Mouse (Mus musculus) fibroblast of lung, adult 2 months (primary cell): Measurements from ENCODE around the gene Myoz1.
"Not testable (repeated sequence)": the region's sequence is repeated elsewhere in the genome, so short reads cannot be mapped to it uniquely, and the experiment has no call there.

Source experiments
- DNase-seq: peaks from one replicate; pipeline ENCODE4 v3.0.0-alpha.2; 2011; ENCODE audit warnings: low read depth

Myoz1 gene

DNA sequence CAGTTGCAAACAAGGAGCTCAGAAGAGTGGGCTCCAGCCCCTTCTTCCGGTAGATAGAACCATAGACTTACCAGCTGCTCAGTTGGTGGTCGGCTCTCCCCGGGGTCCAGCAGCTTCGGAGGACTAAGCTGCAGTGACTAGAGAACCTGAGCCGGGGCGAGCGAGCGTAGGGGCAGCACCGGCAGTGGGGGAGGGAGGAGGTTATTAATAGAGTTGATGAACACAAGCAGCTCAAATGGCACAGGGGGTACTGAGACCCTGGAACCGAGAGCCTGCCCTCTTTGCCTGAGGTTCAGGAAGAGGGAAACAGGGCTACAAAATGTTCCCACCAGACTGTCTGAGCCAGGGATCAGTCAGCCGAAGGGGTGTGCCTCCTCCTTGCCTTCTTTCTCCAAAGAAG is at the start of gene Myoz1:
Myoz1 (minus strand) TSS at position 180 of the 400 bp plus-strand sequence.
- no peak for DNase-seq

DNA sequence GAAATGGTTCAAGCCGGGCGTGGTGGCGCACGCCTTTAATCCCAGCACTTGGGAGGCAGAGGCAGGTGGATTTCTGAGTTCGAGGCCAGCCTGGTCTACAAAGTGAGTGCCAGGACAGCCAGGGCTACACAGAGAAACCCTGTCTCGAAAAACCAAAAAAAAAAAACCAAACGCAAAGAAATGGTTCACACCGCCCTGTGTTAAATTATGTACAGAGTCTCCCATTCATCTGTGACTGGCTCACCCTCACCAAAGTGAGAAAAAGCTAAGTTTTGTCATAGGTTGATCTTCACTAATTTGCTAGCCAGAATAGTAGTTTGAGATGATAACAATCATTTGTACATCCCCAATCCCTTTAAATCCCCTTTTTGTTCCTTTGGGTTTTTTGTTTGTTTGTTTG is 47.1 kb upstream of the Myoz1 start:
- DNase-seq: not testable (repeated sequence)

DNA sequence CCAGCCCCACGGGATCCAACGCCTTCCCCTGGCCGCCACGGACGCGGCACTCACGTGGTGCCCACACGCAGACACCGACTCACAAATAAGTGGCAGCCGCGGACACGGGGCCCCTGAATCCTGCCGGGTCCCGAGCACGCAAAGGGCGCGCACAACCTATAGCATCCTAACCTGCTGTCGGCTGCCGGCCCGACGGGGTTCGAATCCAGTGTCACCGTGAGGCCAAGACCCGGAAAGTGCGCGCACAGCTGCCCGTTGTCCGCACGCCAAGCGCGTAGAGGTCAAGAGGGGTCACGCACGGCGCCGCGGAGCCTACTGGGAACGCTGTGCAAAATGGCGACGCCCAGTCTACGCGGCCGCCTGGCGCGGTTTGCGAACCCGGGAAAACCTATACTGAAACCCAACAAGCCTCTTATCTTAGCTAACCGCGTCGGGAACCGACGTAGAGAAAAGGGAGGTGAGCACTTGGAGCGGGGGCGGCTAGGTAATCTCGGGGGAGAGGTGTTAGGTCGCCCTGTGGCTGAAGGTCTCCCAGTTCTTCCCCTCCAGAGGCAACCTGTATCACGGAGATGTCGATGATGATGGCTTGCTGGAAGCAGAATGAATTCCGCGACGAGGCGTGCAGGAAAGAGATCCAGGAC is 46.5 kb upstream of the Myoz1 start, which contains the start of gene Chchd1:
Chchd1 (plus strand) TSS at position 266 of the 641 bp plus-strand sequence.
- peak; percentile 56 for DNase-seq

DNA sequence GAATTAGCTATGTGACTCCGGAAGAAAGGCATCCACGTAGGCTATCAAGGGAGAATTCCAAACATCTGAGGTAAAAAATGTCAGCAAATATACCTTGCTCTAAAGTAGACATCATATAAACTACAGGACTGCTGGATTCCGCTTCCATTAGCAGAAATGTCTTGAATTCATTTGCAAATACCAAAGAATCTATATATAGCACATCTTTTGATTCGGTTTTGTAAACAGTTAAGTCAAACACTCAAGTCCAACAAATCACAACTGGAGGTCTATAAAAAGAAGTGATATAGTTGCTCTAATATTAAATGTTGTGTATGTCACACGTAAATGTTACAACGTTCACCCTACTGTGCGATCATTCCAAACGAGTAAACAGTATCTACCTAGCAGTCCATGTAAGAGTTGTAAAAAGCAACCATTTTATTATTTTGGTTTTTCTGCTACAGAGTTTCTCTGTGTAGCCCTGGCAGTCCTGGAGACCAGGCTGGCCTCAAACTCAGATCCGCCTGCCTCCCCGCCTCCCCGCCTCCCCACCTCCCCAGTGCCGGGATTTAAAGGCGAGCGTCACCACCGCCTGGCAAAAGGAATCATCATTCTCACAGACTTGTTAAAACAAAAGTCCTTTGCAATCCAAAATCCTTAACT is 45.9 kb upstream of the Myoz1 start:
- no peak for DNase-seq

DNA sequence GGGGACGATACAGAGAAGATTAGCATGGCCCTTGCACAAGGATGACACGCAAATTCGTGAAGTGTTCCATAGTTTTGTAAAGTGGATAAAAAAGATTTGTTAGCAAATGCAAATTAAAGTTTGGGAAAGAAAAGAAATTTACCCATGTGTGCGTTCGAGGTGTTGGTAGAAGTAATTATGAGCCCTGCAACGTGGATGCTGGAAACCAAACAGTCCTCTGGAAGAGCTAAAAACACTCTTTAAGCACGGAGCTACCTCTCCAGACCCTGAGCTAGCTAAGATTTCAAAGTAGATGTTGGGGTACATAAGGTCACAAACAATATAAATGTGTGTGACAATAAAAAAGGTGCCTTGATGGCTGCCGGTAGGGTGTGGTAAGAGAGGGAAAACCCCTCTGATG is 45.2 kb upstream of the Myoz1 start:
- no peak for DNase-seq

DNA sequence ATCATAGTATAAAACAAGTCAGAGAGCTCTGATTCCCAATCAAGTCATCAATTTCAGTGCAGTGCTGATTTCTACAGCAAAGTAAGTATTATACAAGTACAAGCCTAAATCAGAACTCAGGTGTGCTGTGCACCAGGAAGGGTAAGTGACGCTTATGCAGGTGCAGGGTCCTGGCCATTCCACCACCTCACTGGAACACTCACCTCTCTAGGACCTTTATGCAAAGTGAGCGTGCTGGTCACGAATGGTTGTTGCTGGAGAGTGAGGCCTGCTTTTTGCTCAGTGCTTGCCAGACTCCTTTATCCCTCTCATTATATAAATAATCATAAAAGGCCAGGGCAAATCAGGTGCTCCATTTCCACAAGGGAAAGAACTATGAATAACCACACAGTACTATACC is 44.0 kb upstream of the Myoz1 start:
- no peak for DNase-seq

DNA sequence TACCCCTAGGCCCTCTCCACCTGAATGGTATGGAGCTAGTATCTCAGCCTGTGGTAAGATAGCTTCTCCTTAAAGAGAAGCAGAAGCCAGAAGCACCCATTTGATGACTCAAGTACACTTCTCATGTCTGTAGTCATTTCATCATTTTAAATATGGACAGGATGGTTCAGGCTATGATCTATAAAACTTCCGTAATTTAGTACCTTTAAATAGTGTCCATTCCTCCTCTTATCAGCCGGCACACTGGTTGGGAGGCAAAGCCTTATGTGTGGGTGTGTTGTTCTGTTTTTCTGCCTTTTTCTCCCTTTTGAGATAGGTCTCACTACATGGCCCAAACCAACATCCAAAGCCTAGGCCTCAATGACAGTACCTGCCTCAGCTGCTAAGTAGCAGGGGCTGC is 42.2 kb upstream of the Myoz1 start:
- no peak for DNase-seq

DNA sequence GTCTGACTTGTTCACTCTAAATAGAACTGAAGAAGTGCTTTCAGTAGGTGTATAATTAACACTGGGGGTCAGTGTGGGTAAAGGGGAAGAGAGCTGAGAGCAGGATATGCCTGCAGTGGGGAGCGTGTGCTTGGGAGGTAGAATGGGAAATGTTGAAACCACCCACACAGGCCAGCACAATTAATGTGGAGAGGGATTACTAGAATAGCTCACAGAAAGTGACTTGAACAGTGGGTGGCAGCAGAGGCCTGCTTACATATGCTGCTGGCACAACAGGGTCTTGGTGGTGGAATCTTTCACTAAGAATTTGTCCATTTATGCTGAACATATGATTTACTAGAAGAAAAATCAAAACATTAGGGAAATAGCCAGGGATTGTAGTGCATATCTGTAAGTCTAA is 40.6 kb upstream of the Myoz1 start:
- DNase-seq: no peak

DNA sequence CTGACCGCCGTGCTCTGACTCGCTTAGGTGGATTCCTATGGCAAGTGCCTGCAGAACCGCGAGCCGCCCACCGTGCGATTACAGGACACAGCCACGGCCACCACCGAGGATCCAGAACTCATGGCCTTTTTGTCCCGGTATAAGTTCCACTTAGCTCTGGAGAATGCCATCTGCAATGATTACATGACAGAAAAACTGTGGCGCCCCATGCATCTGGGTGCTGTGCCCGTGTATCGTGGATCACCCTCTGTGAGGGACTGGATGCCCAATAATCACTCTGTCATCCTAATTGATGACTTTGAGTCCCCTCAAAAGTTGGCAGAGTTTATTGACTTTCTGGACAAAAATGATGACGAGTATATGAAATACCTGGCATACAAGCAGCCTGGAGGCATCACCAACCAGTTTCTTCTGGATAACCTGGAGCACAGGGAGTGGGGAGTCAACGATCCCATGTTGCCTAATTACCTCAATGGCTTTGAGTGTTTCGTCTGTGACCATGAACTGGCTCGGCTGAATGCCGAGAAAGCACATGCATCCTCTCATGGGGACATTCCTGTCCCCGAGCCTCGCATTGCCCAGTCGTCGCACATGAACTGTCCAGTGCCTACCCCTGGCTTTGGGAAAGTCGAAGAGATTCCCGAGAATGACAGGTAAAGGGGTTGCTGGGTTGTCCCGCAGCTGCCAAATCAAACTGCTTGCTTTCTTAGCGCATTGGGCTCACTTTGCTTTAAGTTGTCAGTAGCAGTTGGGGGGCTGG is 39.6 kb upstream of the Myoz1 start:
- DNase-seq: no peak

DNA sequence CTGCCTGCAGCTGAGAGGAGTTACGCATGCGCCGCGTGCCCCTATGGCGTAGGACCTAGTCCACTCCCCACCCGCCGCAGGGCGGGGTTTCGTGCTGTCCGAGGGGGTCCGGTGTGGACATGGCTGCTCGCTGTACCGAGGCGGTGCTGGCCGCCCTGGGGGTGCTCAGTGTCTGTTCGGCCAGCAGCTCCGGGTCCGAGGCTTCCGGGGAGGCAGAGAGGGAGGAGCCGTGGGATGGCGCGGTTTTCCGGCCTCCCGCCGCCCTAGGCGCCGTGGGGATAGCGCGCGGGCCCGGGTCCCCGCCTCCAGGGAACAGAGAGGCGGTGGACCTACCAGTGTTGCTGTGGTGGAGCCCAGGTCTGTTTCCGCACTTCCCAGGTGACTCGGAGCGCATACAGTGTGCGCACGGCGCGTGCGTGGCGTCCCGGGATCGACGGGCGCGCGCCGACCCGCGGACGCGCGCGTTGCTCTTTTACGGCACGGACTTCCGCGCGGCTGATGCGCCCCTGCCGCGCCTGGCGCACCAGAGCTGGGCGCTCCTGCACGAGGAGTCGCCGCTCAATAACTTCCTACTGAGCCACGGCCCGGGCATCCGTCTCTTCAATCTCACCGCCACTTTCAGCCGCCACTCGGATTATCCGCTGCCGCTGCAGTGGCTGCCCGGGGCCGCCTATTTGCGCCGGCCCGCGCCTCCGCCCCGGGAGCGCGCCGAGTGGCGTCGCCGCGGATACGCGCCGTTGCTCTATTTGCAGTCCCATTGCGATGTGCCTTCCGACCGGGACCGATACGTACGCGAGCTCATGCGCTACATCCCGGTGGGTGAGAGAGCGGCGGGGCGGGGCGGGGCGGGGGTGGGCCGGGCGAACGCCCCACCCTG is 38.8 kb upstream of the Myoz1 start, which contains the start of gene Fut11:
Fut11 (plus strand) TSS at position 85 of the 877 bp plus-strand sequence.
- no peak for DNase-seq

DNA sequence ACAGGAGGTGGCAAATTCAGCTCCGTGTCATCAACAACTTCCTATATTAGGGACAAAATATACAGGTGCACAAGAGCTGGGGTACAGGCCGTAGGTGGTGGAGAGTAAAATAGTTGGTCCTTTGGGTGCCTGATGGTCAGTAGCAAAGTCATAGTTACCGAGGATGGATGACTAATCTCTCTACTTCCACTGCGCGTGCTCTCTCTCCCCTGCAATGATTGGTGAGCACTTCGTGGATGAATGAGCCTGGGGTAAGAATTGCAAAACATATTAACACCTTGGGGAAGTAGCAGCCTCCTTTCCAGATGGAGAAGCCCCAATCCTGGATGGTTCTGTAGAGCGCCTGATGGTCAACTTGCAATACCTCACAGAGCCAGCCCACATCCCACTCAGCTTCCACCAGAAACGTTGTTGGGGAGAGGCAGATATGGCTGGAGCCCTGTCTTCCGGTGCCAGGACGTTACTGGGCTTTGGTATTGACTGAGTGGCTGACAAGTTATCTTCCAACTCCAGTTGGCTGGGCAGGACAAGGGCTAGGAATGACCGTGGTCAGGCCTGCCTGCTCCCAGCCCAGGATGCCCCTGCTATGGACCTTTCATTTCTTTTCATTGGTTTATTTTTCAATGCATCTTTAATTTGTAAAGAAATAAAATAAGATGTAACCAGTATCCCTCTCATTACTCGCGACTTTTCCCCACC is 38.0 kb upstream of the Myoz1 start:
- DNase-seq: no peak

DNA sequence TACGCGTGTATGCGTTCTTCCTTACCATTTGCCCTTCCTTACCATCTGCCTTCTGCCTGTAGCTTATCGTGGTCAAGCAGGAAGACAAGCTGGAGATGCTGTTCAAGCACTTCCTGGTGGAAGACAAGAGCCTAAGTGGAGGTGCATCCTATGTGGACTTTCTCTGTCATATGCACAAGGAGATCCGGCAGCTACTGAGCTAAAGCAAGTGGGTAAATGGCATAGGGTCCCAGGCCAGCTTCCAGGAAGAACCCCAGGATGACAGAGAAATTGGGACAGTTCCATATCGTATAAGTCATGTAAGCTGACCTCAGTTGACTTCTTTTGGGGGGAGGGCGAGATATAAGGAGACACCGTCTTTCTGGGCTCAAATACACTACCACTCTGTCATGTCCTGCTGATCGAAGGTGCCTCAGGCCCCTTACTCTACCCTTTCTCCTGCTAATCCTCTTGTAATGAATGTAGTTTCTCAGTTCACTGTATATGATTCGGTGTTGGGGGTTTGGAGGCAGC is 37.3 kb upstream of the Myoz1 start:
- no peak for DNase-seq

DNA sequence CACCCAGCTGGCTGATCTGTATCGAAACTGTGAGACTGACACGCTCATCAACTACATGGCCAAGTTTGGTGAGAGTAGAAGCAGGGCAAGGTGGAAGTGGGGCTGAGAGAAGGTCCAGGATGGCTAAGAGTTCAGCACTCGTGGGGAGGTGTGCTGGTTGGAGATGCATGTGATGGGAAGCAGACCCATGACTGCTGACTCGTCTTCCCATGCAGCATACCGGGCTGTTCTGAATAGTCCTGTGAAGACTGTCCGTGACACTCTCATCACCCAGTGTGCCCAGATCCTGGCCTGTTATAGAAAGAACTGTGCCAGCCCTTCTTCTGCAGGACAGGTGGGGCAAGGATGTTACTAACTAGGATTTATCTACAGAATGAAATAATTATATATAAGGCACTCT is 35.4 kb upstream of the Myoz1 start:
- DNase-seq: no peak

DNA sequence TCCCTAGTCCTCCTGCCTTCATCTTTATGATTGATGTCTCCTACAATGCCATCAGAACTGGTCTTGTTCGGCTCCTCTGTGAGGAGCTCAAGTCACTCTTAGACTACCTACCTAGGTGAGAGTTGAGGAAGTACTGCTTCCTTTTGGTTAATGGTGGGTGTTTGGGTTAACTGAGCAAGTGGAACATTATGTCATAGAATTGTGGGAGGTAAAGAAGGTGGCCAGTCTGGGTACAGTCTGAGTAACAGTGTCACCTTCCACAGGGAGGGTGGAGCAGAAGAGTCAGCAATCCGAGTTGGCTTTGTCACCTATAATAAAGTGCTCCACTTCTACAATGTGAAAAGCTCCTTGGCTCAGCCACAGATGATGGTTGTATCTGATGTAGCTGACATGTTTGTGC is 32.7 kb upstream of the Myoz1 start:
- no peak for DNase-seq

DNA sequence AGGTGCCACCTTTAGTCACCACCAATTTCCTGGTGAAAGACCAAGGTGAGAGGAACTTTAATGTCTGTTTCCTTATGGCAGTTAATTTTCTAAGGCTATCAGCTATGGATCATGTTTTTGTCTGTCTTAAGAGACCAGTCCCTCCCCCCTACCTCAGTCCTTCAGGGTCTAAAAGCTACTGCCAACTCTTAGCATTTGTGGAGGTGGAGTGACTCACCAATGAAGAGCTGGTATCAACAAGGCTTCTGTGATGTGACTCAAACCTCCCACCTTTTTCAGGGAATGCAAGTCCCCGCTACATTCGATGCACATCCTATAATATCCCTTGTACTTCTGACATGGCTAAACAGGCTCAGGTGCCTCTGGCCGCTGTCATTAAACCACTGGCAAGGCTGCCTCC is 30.2 kb upstream of the Myoz1 start:
- no peak for DNase-seq

DNA sequence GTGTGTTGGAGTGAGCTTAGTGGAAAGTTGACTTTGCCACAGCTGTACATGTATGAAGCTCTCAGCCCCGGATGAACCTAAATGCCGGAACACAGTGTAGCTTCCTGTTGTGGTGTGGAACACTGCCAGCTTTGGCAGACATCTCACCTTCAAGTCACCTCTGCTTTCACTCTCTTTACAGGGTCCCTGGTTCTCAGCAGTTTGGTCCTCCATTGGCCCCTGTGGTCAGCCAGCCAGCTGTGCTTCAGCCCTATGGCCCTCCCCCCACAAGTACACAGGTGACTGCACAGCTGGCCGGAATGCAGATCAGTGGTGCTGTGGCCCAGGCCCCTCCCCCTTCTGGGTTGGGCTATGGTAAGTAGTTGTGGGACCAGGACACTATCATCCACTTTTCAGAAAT is 26.2 kb upstream of the Myoz1 start:
- DNase-seq: no peak

DNA sequence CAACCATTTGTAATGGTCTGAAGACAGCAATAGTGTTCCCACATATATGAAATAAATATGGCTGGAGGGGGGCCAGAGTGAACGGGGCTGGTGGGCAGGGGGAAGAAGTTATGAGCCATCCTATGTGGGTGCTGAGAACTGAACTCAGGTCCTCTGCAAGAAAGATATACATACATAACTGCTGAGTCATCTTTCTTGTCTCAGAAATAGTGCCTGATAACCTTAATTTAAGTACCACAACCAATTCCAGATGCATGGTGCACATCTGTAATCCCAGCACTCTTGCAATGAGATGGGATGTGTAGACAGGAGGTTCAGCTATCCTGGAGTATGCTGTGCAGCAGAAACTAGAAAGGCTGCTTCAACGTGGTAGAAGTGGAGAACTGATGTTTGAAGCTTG is 25.4 kb upstream of the Myoz1 start:
- DNase-seq: no peak

DNA sequence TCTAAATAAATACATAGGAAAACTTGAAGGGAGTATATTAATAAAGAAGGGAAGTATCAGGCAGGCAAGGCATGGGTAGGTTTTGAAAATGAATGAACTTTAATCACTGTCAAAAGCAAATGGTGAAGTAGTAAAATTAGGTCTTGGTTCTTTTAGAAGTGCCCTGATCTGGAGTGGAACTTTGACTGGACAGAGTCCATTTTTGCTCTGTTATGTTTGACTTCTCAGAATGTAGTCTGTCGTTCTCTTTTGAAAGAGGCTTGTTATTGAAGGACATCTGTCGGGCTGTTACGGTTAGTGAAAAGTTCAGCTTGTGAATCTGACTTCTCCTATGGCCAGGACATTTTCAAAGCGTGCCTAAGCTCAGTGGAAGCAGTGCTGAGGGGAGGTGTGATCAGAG is 21.6 kb upstream of the Myoz1 start:
- DNase-seq: no peak

DNA sequence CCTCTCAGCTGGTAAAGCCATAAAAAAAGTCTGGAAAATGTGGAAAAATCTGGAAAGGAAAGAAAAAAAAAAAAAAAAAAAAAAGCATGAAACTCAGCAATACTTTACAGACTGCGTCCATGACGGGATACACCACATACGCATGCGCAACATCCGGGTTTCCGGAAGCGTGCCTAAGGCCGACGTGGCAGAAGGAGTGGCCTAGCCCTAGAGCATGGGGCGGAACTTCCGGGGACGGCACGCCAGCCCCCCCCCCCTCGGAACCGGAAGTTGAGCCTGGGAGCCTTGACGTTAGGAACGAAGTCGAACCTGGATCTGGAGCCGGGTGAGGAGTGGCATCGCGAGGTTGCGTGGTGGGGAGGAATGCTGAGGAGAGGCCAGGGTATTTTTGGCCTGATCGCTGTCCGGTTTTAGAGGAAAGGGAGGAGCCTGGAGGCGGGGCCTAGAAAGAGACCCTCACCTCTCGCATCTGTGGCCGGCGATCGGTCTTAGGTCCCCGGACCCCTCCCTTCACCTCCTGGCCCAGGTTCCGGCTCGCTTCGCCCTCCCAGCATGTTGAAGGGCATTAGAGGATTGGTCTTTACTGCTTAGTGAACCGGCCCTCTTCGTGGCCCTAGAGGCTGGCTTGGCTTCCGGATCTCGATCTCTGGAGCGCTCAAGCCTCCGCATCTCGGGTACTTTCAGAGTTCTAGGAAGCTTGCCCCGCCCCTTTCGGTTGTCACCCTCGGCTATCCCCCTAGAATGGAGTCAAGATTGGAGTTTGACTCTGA is 17.9 kb upstream of the Myoz1 start, which contains the start of gene Sec24c:
Sec24c (plus strand) TSS at position 245 of the 770 bp plus-strand sequence.
- DNase-seq: peak; percentile 97

DNA sequence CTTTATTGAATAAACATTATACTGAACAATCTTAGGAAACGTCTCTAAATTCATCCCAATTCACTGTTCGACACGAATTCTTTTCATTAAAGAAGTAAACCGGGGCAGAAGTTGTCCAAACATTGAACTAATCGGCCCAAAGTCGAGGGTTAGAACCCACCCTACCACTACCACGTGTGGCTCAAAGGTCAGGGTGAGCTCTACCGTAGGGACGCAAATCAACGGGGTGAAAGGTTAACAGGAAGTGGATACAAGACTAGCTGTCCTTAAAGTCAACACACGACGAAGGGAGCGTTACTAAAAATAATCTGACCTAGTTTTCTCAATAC is 17.4 kb upstream of the Myoz1 start:
- DNase-seq: no peak

DNA sequence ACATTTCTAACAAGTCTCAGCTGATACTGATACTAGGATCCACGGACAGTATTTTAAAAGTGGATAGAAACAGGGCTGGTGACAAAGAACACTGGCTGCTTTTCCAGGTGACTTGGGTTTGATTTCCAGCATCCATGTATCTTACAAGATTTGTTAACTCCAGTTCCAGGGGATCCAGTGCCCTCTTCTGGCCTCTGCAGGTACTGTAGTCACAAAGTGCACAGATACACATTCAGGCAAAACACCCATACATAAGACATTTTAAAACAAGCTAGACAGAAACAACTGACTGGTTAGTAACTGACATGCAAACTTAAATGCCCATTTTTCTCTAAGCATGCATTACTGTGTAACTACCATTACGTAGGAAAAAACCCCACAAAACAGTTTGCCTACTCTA is 16.6 kb upstream of the Myoz1 start:
- no peak for DNase-seq
